Mouse (Mus musculus) cerebellum, adult 2 months (tissue): ENCODE measurements around the gene Lrrk1. TPM values are rescaled to one million over a fixed set of nuclear protein-coding genes. Genes with fewer than 3 reads are reported as not detected.

Experiments used
- DNase-seq, 2 experiments: peaks; one replicate each; pipeline ENCODE4 v3.0.0; 2021
- H3K27ac ChIP-seq: fragments of 200-500 bp; 2 replicates; pipeline ENCODE4 v1.5.1; 2012; ENCODE audit warnings: low read length, control low read depth, inconsistent platforms; ENCODE audit not compliant: insufficient read depth
- H3K27me3 ChIP-seq: fragments of 200-500 bp; 2 replicates; pipeline ENCODE4 v1.6.1; 2012; ENCODE audit warnings: inconsistent platforms, mild to moderate bottlenecking, low read length, moderate library complexity; ENCODE audit not compliant: control insufficient read depth, insufficient read depth
- H3K4me1 ChIP-seq: fragments of 200-500 bp; 2 replicates; pipeline ENCODE4 v1.6.1; 2011; ENCODE audit warnings: low read length; ENCODE audit not compliant: control insufficient read depth, insufficient read depth
- H3K4me3 ChIP-seq: fragments of 200-500 bp; replicated peaks from 2 replicates; pipeline ENCODE3; 2011; ENCODE audit warnings: mild to moderate bottlenecking, low read depth, low read length, control low read depth; ENCODE audit not compliant: insufficient read depth
- CTCF ChIP-seq: fragments of 200-500 bp; IDR thresholded peaks from 2 replicates; pipeline ENCODE4 v1.5.1; 2011; ENCODE audit warnings: low read depth, mild to moderate bottlenecking, control low read depth, low read length, moderate library complexity, borderline replicate concordance; ENCODE audit not compliant: insufficient read depth
- POLR2A ChIP-seq: fragments of 200-500 bp; IDR thresholded peaks from 2 replicates; pipeline ENCODE4 v1.6.1; 2011; ENCODE audit warnings: low read length, control low read depth, borderline replicate concordance; ENCODE audit not compliant: insufficient read depth
- WGBS: fragments of 180-500 bp; shearing (Covaris S2); methylation state at CpG from one replicate; pipeline ENCODE4 v1.1.7; 2018; 5-methylcytosine and 5-hydroxymethylcytosine counted together
- polyA plus RNA-seq: library from polyadenylated mRNA; depleted of rRNA; stranded (reverse); fragments of >200 nt; gene quantifications from 2 replicates; pipeline ENCODE4 v1.2.3, GENCODE M21; 2012

Lrrk1 gene
- polyA plus RNA-seq, 1 experiment: 2.6 TPM

DNA sequence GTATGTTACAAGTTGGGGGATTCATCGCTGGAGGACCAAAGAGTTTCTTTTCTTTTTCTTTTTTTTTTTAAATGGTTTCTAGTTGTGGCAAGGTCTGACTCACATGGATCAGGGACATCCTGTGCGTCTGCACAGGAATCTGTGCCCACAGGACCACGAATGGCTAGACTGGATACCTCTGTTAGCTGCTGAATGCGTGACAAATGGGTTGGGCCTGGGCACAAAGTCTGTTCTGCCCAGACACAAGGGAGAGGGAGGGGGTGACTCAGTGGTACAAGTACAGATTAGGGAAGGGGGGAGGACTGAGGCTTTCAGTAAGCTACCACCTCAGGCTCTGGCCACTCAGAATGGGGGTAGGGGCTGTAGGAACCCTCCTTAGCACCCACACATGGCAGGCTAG is 12.4 kb downstream of the Lrrk1 start:
- no peak overlapping the region for H3K27ac ChIP-seq
- no peak overlapping the region for H3K4me3 ChIP-seq
- TF ChIP-seq CTCF: no peak
- no peak for TF ChIP-seq POLR2A
- no peaks in the 10 kb centered on the region; the same call in 1 of the 2 replicates for H3K27me3 ChIP-seq
- no peaks in the 10 kb centered on the region for H3K4me1 ChIP-seq
- 73% methylated on average over 4 of the region's 4 CpGs for WGBS
- no peak for DNase-seq

DNA sequence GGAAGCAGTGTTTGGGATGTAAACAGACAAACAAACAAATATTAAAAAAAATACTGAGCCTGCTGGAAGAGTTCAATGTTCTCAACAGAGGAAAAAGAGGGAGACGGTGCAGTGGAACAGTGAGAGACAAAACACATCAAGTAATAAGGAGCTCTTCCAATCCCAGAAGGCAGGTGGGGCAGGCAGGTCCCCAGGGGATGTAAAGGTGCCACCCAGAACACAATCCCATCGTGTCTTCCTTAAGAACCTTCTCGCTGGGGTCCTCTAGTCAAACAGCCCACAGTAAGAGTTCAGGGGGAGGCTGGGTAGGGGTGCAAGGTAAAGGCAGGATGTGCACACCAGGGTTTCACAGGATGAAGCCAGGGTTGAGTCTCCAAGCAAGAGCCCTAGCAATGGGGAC is 14.8 kb downstream of the Lrrk1 start:
- no peaks in the 10 kb centered on the region; the same call in 1 of the 2 replicates for H3K27me3 ChIP-seq
- no peak overlapping the region for H3K4me3 ChIP-seq
- DNase-seq: no peak
- no peak overlapping the region for H3K27ac ChIP-seq
- TF ChIP-seq POLR2A: no peak
- no peak for TF ChIP-seq CTCF
- WGBS: 91% methylated on average over 3 of the region's 3 CpGs
- H3K4me1 ChIP-seq: no peaks in the 10 kb centered on the region

DNA sequence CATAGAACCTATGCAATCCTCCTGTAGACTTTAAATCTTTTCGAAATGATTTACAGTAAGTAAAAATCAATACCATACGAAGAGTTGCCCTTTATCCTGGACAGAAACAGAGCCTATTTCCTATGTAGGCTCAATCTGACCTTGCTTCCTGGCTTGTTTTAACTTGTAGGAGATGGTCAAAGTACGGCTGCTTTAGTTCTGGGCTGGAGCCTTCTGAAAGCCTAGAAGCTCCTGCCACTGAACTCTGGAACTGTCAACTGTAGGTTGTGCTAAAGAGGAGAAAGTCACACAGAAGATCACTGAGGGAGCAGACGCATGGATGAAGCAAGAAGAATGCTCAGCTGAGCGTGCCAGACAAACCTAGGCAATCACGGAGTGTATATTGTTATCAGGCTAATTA is 17.2 kb downstream of the Lrrk1 start:
- Histone ChIP-seq H3K27me3 (no peaks in the 10 kb centered on the region), H3K4me1 (no peaks in the 10 kb centered on the region), H3K27ac (no peak overlapping the region), H3K4me3 (no peak overlapping the region)
- TF ChIP-seq POLR2A (no peak), CTCF (no peak)
- DNase-seq: no peak
- WGBS: 87% methylated on average over 6 of the region's 6 CpGs

DNA sequence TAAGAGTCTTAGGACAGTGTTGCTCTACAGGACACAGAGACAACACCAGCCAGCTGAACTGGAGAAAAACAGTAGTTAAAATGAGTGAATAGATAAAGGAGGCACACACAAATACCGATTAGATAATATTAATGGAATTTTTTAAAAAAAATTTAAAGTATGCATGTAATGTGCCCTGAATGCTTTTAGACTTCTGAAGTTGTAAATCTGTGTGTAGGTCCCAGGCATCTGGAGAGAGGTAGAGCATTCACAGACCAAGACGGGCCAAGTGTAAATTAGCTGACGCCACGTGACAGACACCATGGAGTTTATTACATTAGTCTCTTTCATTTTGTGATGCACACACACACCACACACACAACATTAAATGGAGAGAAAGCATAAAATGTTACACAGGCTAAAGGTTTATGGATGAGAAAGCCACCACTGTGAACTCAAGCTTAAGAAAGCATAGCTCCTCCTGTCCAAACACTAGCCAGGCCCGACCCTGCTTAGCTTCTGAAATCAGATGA is 18.2 kb downstream of the Lrrk1 start:
- TF ChIP-seq CTCF: no peak
- TF ChIP-seq POLR2A: no peak
- no peaks in the 10 kb centered on the region for H3K27me3 ChIP-seq
- DNase-seq: no peak
- no peak overlapping the region for H3K4me3 ChIP-seq
- 91% methylated on average over 5 of the region's 5 CpGs for WGBS
- H3K4me1 ChIP-seq: no peaks in the 10 kb centered on the region
- H3K27ac ChIP-seq: no peak overlapping the region

DNA sequence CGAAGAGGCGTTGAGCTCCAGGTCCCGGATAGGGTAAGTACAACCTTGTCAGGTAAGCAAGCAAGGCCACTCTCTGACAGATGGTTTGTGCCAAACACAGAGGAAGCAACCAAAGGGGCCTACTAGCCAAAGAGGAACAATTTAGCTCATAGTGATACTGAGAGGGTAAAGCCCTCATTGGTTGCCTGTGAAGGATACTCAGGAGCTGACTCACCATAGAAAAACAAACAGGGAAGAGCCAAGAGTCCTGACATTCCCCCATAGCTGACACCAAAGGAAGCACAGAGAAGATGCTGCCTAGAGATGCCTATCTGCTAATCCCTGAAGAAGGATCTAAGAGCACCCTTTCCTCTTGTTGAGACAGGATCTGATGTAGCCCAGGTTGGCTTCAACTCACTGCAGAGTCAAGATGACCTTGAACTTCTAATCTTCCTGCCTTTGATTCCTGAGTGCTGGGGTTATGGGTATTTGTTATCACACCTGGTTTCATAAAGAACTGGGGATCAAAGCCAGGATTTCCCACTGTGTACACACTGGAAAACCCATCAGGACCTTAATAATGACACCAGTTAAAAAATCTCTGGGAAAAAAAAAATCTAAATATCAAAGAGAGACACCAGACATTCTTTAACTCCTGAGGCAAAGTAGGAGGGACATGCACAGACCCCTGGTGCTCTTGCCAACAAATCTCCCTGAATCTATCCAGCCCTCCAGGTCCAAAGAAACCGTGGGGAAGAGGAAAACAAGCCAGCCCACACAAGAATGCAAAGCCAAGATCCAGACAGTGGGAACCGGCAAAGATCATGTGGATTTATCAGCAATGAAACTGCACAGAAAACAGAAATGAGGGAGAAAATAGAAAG is 18.8 kb downstream of the Lrrk1 start:
- Histone ChIP-seq H3K27ac (no peak overlapping the region), H3K27me3 (no peaks in the 10 kb centered on the region), H3K4me3 (no peak overlapping the region), H3K4me1 (no peaks in the 10 kb centered on the region)
- TF ChIP-seq POLR2A: no peak
- TF ChIP-seq CTCF: no peak
- no peak for DNase-seq
- 63% methylated on average over 5 of the region's 5 CpGs for WGBS

DNA sequence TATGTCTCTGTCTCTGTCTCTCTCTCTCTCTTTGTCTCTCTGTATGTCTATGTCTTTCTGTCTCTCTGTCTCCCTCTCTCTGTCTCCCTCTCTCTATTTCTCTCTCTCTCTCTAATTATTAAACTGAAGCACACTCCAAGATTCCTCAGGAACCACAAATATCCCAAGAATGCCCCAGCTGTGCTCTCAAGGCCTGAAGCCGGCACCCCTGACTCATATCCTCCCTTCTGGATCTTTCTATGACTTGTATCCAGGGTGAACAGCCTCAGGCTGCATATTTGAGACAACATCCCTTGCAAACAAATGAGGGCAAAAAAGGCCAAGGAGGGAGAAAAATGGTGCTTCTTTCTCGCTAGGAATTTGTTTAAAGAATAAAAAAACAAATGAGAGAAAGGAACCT is 22.2 kb downstream of the Lrrk1 start, which contains the start of gene Gm10974:
TSS of gene Gm10974 (plus strand) at position 2 of the 400 bp plus-strand sequence.
- H3K27ac ChIP-seq: no peak within 1 kb of the TSS
- no peaks in the 10 kb centered on the region for H3K4me1 ChIP-seq
- H3K27me3 ChIP-seq: no peaks in the 10 kb centered on the region
- no peak for DNase-seq
- H3K4me3 ChIP-seq: no peak within 1 kb of the TSS
- 74% methylated on average over 2 of the region's 2 CpGs for WGBS
- TF ChIP-seq POLR2A: no peak
- no peak for TF ChIP-seq CTCF

DNA sequence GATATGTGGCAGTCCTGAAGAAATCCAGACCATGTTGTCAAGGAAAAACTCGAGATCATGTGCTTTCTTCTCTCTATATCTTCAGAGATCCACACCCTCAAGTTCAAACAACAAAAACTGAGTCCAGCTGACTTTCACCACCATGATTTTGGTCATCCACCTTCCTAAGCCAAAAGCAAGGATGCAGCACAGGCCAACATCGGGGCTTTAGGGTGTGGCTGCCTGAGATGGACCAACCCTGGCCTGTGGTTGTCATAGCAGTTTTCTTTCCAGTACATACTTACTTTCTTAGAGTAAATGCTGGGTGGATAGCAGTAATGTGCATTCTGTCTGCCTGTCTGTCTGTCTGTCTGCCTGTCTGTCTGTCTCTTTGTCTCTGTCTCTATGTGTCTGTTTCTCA is 22.7 kb downstream of the Lrrk1 start:
- TF ChIP-seq CTCF: no peak
- TF ChIP-seq POLR2A: no peak
- WGBS: 73% methylated on average over 2 of the region's 2 CpGs

DNA sequence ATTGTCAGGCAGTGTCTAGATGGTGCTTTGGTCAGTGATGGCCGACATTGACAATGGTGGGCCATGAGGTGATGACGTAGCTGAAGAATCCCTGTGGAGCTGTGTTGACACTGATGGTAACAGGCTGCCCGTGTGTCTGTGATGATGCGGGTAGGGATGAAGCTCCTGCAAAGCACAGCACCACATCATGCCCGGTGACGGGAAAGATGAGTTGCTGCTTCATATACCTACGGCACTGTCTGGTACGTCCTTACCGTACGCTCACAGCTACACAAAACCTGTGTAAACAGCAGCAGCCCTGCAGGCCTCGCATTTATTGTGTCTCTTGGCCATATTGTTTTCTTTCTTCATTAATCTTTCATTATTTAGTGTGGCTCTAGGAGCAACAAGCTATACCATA is 23.7 kb downstream of the Lrrk1 start:
- Histone ChIP-seq H3K27ac (no peak overlapping the region), H3K4me3 (no peak overlapping the region), H3K27me3 (no peaks in the 10 kb centered on the region), H3K4me1 (no peaks in the 10 kb centered on the region)
- DNase-seq: no peak
- 92% methylated on average over 11 of the region's 11 CpGs for whole genome bisulfite sequencing
- TF ChIP-seq POLR2A: no peak
- no peak for TF ChIP-seq CTCF

More for the DNA sequence above, 22.7 kb downstream of the Lrrk1 start:
- Histone ChIP-seq H3K27ac (no peak overlapping the region), H3K4me3 (no peak overlapping the region), H3K4me1 (no peaks in the 10 kb centered on the region), H3K27me3 (no peaks in the 10 kb centered on the region)
- DNase-seq: no peak
